Mouse (Mus musculus): ENCODE data around the gene Ccl27a. TPM values are rescaled to one million over a fixed set of nuclear protein-coding genes. Genes with fewer than 3 reads are reported as not detected.
"Not testable (repeated sequence)": the region's sequence is repeated elsewhere in the genome, so short reads cannot be mapped to it uniquely, and the experiment has no call there.

Gene Ccl27a
- 71.1 and 73.5 TPM in 2 replicates for polyA plus RNA-seq (2014; fragmentation: Nextera tagmentation; extraction: Ambion mirVana)

DNA sequence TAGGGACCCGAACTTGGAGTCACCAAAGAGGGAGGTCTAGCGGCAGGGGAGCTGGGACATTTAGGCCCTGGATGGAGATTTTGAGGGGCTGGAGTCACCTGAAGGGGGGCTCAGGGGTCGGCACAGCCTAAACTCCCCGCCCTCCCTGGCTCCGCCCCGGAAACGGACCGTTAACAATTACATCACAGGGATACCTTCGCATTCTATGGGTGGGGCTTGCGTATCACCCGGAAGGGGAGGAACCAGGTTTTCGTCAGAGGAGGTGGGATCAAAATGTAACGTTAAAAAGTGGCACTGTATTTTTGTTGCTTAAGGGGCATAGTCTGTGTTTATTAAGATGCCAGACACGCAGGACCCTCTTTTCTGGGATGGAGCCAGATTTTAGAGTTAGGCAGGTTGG, at the start of gene Ccl27a:
Ccl27a (minus strand) TSS at position 246 of the 400 bp plus-strand sequence.
- H3K4me3 ChIP-seq (ENCODE audit: low read depth, low read length), result peak within 1 kb of the TSS; percentile 34
- H3K9me3 ChIP-seq (ENCODE audit: control insufficient read depth, low read length); H3K27ac ChIP-seq (ENCODE audit: low read depth, low read length); H3K27me3 ChIP-seq (ENCODE audit: control insufficient read depth, insufficient read depth, low read length); ATAC-seq (ENCODE audit: low FRiP score); H3K36me3 ChIP-seq (ENCODE audit: control insufficient read depth, insufficient read depth, low read length); H3K4me1 ChIP-seq (ENCODE audit: control insufficient read depth, insufficient read depth, low read length): not testable (repeated sequence)
- H3K9ac ChIP-seq (ENCODE audit: low read length), result peak within 1 kb of the TSS; percentile 38; the same call in 1 of the 2 replicates
- WGBS, result 0% methylated on average over 12 of the region's 14 CpGs
- peak; percentile 97 for DNase-seq (ENCODE audit: low spot score, missing footprints)
- peak within 1 kb of the TSS; percentile 40 for H3K4me2 ChIP-seq

GRCm38 (mm10) chr4:41783197-41783596, 9.2 kb upstream of the Ccl27a start:
- not testable (repeated sequence) for ATAC-seq (ENCODE audit: low FRiP score); H3K4me2 ChIP-seq
- 27% methylated on average over 3 of the region's 3 CpGs for WGBS

GRCm38 (mm10) chr4:41782711-41783110, 8.7 kb upstream of the Ccl27a start:
- H3K27ac ChIP-seq (ENCODE audit: low read depth, low read length), result not testable (repeated sequence)

More at GRCm38 (mm10) chr4:41783197-41783596, 9.2 kb upstream of the Ccl27a start:
- not testable (repeated sequence) for H3K36me3 ChIP-seq (ENCODE audit: control insufficient read depth, insufficient read depth, low read length); H3K9ac ChIP-seq (ENCODE audit: low read length); H3K4me1 ChIP-seq (ENCODE audit: control insufficient read depth, insufficient read depth, low read length); H3K9me3 ChIP-seq (ENCODE audit: control insufficient read depth, low read length); H3K27ac ChIP-seq (ENCODE audit: low read depth, low read length); H3K4me3 ChIP-seq (ENCODE audit: low read depth, low read length); H3K27me3 ChIP-seq (ENCODE audit: control insufficient read depth, insufficient read depth, low read length)
- DNase-seq (ENCODE audit: low spot score, missing footprints), result peak; percentile 65

GRCm38 (mm10) chr4:41781748-41782485, 7.9 kb upstream of the Ccl27a start:
- H3K27me3 ChIP-seq (ENCODE audit: control insufficient read depth, insufficient read depth, low read length); H3K4me3 ChIP-seq (ENCODE audit: low read depth, low read length); H3K4me1 ChIP-seq (ENCODE audit: control insufficient read depth, insufficient read depth, low read length); H3K27ac ChIP-seq (ENCODE audit: low read depth, low read length); H3K4me2 ChIP-seq; H3K9me3 ChIP-seq (ENCODE audit: control insufficient read depth, low read length); H3K36me3 ChIP-seq (ENCODE audit: control insufficient read depth, insufficient read depth, low read length); ATAC-seq (ENCODE audit: low FRiP score): not testable (repeated sequence)
- DNase-seq (ENCODE audit: low spot score, missing footprints), result peak; percentile 68
- 0 out of 2 replicates have a peak overlapping the region, but pooled peaks have one; percentile 12 for H3K9ac ChIP-seq (ENCODE audit: low read length)
- WGBS, result 15% methylated on average over 16 of the region's 21 CpGs

More at GRCm38 (mm10) chr4:41782711-41783110, 8.7 kb upstream of the Ccl27a start:
- not testable (repeated sequence) for ATAC-seq (ENCODE audit: low FRiP score); H3K9me3 ChIP-seq (ENCODE audit: control insufficient read depth, low read length); H3K4me2 ChIP-seq; H3K4me3 ChIP-seq (ENCODE audit: low read depth, low read length); H3K27me3 ChIP-seq (ENCODE audit: control insufficient read depth, insufficient read depth, low read length); H3K9ac ChIP-seq (ENCODE audit: low read length); H3K36me3 ChIP-seq (ENCODE audit: control insufficient read depth, insufficient read depth, low read length); H3K4me1 ChIP-seq (ENCODE audit: control insufficient read depth, insufficient read depth, low read length)
- WGBS, result 29% methylated on average over 4 of the region's 4 CpGs
- peak; percentile 89 for DNase-seq (ENCODE audit: low spot score, missing footprints)

DNA sequence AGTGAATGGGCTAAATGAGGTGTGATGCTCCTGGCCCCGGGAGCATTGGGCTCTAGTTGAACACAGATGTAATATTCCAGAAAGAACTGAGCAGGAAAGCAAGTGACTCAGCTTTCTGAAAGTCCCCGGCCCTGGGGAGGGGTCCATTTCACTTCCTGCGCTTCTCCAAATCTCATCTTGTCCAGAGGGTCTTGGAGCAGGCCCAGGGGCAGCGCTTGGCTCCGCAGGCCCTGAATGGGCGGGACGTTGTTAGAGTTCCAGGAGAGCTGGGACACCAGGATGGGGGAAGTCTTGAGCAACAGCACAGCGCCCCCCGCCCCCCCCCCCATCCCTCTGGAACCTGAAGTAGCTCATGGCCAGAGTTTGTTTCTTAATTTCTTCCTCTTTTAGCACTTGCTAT, 7.2 kb upstream of the Ccl27a start:
- DNase-seq (ENCODE audit: low spot score, missing footprints); H3K9me3 ChIP-seq (ENCODE audit: control insufficient read depth, low read length); H3K27ac ChIP-seq (ENCODE audit: low read depth, low read length); H3K9ac ChIP-seq (ENCODE audit: low read length); H3K4me1 ChIP-seq (ENCODE audit: control insufficient read depth, insufficient read depth, low read length); H3K27me3 ChIP-seq (ENCODE audit: control insufficient read depth, insufficient read depth, low read length); H3K4me2 ChIP-seq; H3K36me3 ChIP-seq (ENCODE audit: control insufficient read depth, insufficient read depth, low read length); H3K4me3 ChIP-seq (ENCODE audit: low read depth, low read length); ATAC-seq (ENCODE audit: low FRiP score): not testable (repeated sequence)
- 14% methylated on average over 4 of the region's 9 CpGs for WGBS

DNA sequence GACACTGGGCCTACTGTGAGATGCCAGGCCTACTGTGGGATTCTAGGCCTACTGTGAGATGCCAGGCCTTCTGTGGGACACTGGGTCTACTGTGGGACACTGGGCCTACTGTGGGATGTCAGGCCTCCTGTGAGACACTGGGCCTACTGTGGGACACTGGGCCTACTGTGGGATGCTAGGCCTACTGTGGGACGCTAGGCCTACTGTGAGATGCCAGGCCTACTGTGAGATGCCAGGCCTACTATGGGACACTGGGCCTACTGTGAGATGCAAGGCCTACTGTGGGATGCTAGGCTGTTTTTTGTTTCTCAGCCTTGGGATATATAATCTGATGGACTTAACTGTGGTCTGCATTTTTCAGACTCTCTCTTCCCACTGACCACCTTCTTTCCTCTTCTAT, 1.8 kb upstream of the Ccl27a start:
- not testable (repeated sequence) for H3K27ac ChIP-seq (ENCODE audit: low read depth, low read length); H3K4me3 ChIP-seq (ENCODE audit: low read depth, low read length); DNase-seq (ENCODE audit: low spot score, missing footprints); H3K36me3 ChIP-seq (ENCODE audit: control insufficient read depth, insufficient read depth, low read length); H3K4me1 ChIP-seq (ENCODE audit: control insufficient read depth, insufficient read depth, low read length); H3K9ac ChIP-seq (ENCODE audit: low read length); ATAC-seq (ENCODE audit: low FRiP score); H3K9me3 ChIP-seq (ENCODE audit: control insufficient read depth, low read length); H3K27me3 ChIP-seq (ENCODE audit: control insufficient read depth, insufficient read depth, low read length); H3K4me2 ChIP-seq
- 84% methylated on average over 1 of the region's 1 CpGs for WGBS

DNA sequence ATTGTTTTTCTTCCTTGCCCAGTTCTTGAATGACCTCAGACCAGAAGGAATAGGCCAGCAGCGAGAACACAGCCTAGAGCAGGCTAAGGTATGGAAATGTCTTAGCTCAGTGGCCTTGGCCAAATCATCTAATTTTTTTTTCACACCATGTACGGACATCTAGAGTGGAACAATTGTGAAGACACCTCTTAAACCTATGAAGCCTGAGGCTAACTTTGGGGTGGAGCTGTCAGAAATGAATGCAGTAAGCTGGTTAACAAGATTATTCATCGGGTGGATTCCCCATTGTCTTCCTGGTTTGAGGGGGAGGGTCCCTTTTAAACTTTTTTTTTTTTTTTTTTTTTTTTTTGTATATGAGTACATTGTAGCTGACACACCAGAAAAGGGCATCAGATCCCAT, 459 bp upstream of the Ccl27a start:
- DNase-seq (ENCODE audit: low spot score, missing footprints); H3K9ac ChIP-seq (ENCODE audit: low read length); H3K4me1 ChIP-seq (ENCODE audit: control insufficient read depth, insufficient read depth, low read length); ATAC-seq (ENCODE audit: low FRiP score); H3K27me3 ChIP-seq (ENCODE audit: control insufficient read depth, insufficient read depth, low read length); H3K36me3 ChIP-seq (ENCODE audit: control insufficient read depth, insufficient read depth, low read length); H3K9me3 ChIP-seq (ENCODE audit: control insufficient read depth, low read length); H3K27ac ChIP-seq (ENCODE audit: low read depth, low read length): not testable (repeated sequence)
- Histone ChIP-seq H3K4me2 (peak overlapping the region; percentile 37), H3K4me3 (ENCODE audit: low read depth, low read length) (peak overlapping the region; percentile 34; the same call in 1 of the 2 replicates)
- WGBS, result 60% methylated on average over 3 of the region's 3 CpGs

- WGBS, result 0% methylated on average over 22 of the region's 25 CpGs
- not testable (repeated sequence) for H3K27ac ChIP-seq (ENCODE audit: low read depth, low read length); H3K27me3 ChIP-seq (ENCODE audit: control insufficient read depth, insufficient read depth, low read length); ATAC-seq (ENCODE audit: low FRiP score); H3K9me3 ChIP-seq (ENCODE audit: control insufficient read depth, low read length); H3K4me1 ChIP-seq (ENCODE audit: control insufficient read depth, insufficient read depth, low read length); H3K36me3 ChIP-seq (ENCODE audit: control insufficient read depth, insufficient read depth, low read length)
- Histone ChIP-seq H3K9ac (ENCODE audit: low read length) (peak overlapping the region; percentile 38; the same call in 1 of the 2 replicates), H3K4me2 (peak overlapping the region; percentile 40), H3K4me3 (ENCODE audit: low read depth, low read length) (peak overlapping the region; percentile 34)
- peak; percentile 84 for DNase-seq (ENCODE audit: low spot score, missing footprints)
Observed at GRCm38 (mm10) chr4:41773502-41773901, 545 bp downstream of the Ccl27a start.

- H3K4me1 ChIP-seq (ENCODE audit: control insufficient read depth, insufficient read depth, low read length); DNase-seq (ENCODE audit: low spot score, missing footprints); H3K27me3 ChIP-seq (ENCODE audit: control insufficient read depth, insufficient read depth, low read length); H3K27ac ChIP-seq (ENCODE audit: low read depth, low read length); H3K36me3 ChIP-seq (ENCODE audit: control insufficient read depth, insufficient read depth, low read length); H3K9me3 ChIP-seq (ENCODE audit: control insufficient read depth, low read length); H3K9ac ChIP-seq (ENCODE audit: low read length); ATAC-seq (ENCODE audit: low FRiP score): not testable (repeated sequence)
- H3K4me2 ChIP-seq, result peak overlapping the region; percentile 34
- 5% methylated on average over 8 of the region's 16 CpGs for WGBS
- peak overlapping the region; percentile 15; the same call in 1 of the 2 replicates for H3K4me3 ChIP-seq (ENCODE audit: low read depth, low read length)
Observed at GRCm38 (mm10) chr4:41772946-41773345, 1.1 kb downstream of the Ccl27a start.
